Mouse (Mus musculus) MEL (cell line): ENCODE measurements around the gene Tril.

Source experiments
- CTCF ChIP-seq, 3 experiments: IDR thresholded peaks in 2 of 3; conservative IDR thresholded peaks in 1 of 3; 2 replicates each; pipeline ENCODE4 v1.5.1; 2011 to 2012; ENCODE audit warnings: low read length in 3 of 3, low read depth in 2 of 3, mild to moderate bottlenecking in 2 of 3, improper control_type of control experiment in 1 of 3, inconsistent platforms in 1 of 3, mixed read lengths in 1 of 3, moderate library complexity in 1 of 3; ENCODE audit not compliant: control insufficient read depth in 1 of 3, insufficient read depth in 1 of 3, poor library complexity in 1 of 3, severe bottlenecking in 1 of 3
- ELF1 ChIP-seq: IDR thresholded peaks from 2 replicates; pipeline ENCODE4 v1.6.1; 2014; ENCODE audit warnings: low read depth, mild to moderate bottlenecking, inconsistent platforms, low read length, improper control_type of control experiment, moderate library complexity
- EP300 ChIP-seq, 2 experiments: IDR thresholded peaks; 2 replicates each; pipeline ENCODE4 v1.6.1; 2011; ENCODE audit warnings: improper control_type of control experiment in 2 of 2, low read length in 2 of 2, low read depth in 1 of 2, mild to moderate bottlenecking in 1 of 2
- ETS1 ChIP-seq: IDR thresholded peaks from 2 replicates; pipeline ENCODE4 v1.6.1; 2012; ENCODE audit warnings: low read depth, mild to moderate bottlenecking, inconsistent platforms, low read length, improper control_type of control experiment, moderate library complexity
- GATA1 ChIP-seq: IDR thresholded peaks from 2 replicates; pipeline ENCODE4 v1.6.1; 2011; ENCODE audit warnings: low read depth, low read length, improper control_type of control experiment
- HCFC1 ChIP-seq: IDR thresholded peaks from 2 replicates; pipeline ENCODE4 v1.6.1; 2012; ENCODE audit warnings: low read depth, mild to moderate bottlenecking, inconsistent platforms, low read length, improper control_type of control experiment, moderate library complexity
- KAT2A ChIP-seq: conservative IDR thresholded peaks from 2 replicates; pipeline ENCODE4 v1.6.1; 2012; ENCODE audit warnings: low read depth, low read length, improper control_type of control experiment, inconsistent platforms
- MYB ChIP-seq: IDR thresholded peaks from 2 replicates; pipeline ENCODE4 v1.6.1; 2011; ENCODE audit warnings: mild to moderate bottlenecking, low read depth, low read length, improper control_type of control experiment
- MYC ChIP-seq: IDR thresholded peaks from 2 replicates; pipeline ENCODE4 v1.6.1; 2011; ENCODE audit warnings: low read depth, mild to moderate bottlenecking, low read length, improper control_type of control experiment, moderate library complexity
- NELFE ChIP-seq: IDR thresholded peaks from 2 replicates; pipeline ENCODE4 v1.6.1; 2011; ENCODE audit warnings: low read depth, low read length, improper control_type of control experiment
- POLR2A ChIP-seq, 2 experiments: IDR thresholded peaks; 2 replicates each; pipeline ENCODE4 v1.6.1; 2011 to 2012; ENCODE audit warnings: low read length in 2 of 2, mild to moderate bottlenecking in 2 of 2, control low read depth in 1 of 2, improper control_type of control experiment in 1 of 2, low read depth in 1 of 2, moderate library complexity in 1 of 2; ENCODE audit not compliant: control insufficient read depth in 1 of 2, insufficient read depth in 1 of 2, poor library complexity in 1 of 2
- RCOR1 ChIP-seq: IDR thresholded peaks from 2 replicates; pipeline ENCODE4 v1.6.1; 2012; ENCODE audit warnings: low read depth, mild to moderate bottlenecking, inconsistent platforms, low read length, improper control_type of control experiment
- USF1 ChIP-seq: IDR thresholded peaks from 2 replicates; pipeline ENCODE4 v1.6.1; 2014; ENCODE audit warnings: low read depth, mild to moderate bottlenecking, inconsistent platforms, low read length, improper control_type of control experiment, moderate library complexity

DNA sequence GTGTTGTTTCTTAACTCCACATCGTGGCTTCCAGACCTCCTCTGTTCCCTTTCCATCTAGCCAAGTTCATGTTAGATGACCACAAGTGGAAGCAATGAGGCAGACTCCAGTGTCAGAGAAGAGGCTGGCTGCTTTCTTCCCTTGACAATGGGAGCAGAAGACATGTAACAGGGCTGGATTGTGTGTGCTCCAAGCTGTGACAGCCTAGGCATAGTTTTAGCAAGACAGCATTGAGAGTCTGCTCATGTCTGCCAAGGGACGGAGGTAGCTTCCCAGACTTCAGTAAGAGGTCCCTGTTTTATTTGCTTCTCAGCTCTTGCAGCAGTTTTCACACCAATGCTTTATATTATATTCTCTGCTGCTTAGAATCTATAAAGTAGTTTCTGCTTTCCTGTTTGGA, 33.6 kb upstream of the Tril start:
- no peak for TF ChIP-seq ELF1
- no peak for TF ChIP-seq CTCF (IDR thresholded peaks at IDR 0.05 in 2 of 3, conservative IDR thresholded peaks at IDR 0.05 in 1 of 3; ENCODE audit: control insufficient read depth in 1 of 3, insufficient read depth in 1 of 3, low read depth in 2 of 3, low read length in 3 of 3, poor library complexity in 1 of 3, severe bottlenecking in 1 of 3)
- TF ChIP-seq MYB = no peak
- TF ChIP-seq POLR2A (IDR thresholded peaks at IDR 0.05; ENCODE audit: control insufficient read depth in 1 of 2, insufficient read depth in 1 of 2, low read depth in 1 of 2, low read length in 2 of 2, poor library complexity in 1 of 2) = no peak
- TF ChIP-seq USF1 = no peak
- no peak for TF ChIP-seq RCOR1
- TF ChIP-seq NELFE = no peak
- TF ChIP-seq EP300 (IDR thresholded peaks at IDR 0.05; ENCODE audit: low read depth in 1 of 2, low read length in 2 of 2) = no peak
- no peak for TF ChIP-seq HCFC1
- TF ChIP-seq GATA1 = no peak
- no peak for TF ChIP-seq KAT2A
- no peak for TF ChIP-seq ETS1
- TF ChIP-seq MYC = no peak
